Mouse (Mus musculus): ENCODE measurements around the gene Dscam. TPM values are rescaled to one million over a fixed set of nuclear protein-coding genes. Genes with fewer than 3 reads are reported as not detected.

The Dscam gene
- polyA plus RNA-seq, 1 experiment from 2014 or later = 13.2 TPM

DNA sequence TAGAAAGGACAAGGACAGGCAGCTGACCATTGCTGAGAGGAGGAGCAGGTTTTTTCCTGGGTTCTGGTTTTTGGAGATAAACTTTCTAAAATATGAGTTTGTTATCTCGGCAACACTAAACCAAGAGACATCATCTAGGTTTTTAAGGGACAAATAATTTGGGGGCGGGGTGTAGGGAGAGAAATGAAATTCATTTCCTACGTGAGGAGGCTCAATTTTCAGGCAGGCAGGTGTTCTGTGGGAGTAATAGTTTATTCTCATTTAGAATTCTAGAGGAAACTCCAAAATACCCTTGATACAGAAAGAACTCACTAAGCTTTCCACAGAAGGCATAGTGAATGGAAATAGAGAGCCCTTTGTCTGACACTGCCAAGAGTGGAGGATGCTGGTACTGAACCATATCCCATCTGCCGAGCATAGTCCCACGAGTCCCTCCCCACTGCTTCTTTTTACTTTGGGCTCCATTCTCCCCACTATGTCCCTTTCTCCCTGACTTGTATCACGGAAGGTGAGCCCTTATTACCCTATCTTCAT is 415.5 kb downstream of the Dscam start:
- peaks cover 43% of the 10 kb centered on the region for H3K4me1 ChIP-seq
- no peak for ATAC-seq (ENCODE audit: low FRiP score)

DNA sequence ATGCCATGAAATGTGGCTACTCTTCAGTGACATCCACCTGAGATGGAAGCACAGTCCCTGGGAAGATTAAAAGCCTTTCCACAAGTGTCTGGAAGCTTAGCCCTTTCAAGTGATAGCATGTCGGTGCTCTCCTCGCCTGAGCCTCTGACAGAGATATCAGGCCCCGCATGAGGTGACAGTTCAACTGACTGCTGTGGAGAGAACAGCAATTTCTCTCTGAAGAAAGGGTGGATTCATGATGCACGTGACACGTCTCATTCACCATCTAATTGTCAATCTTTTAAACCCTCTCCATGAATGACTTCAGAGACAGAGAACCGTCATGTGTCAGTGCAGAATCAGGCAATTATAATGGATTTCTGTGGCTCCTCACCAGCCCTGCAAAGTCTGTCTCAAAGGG is 416.2 kb downstream of the Dscam start:
- Histone ChIP-seq H3K27ac (replicated peaks) (peak overlapping the region; percentile 60), H3K4me1 (peaks cover 43% of the 10 kb centered on the region), H3K9me3 (replicated peaks) (no peaks in the 10 kb centered on the region), H3K9ac (replicated peaks) (no peak overlapping the region), H3K4me3 (replicated peaks) (no peak overlapping the region), H3K36me3 (no peaks in the 10 kb centered on the region), H3K4me2 (no peak overlapping the region), H3K27me3 (replicated peaks) (no peaks in the 10 kb centered on the region)
- ATAC-seq (ENCODE audit: low FRiP score) = no peak
- 57% methylated on average over 6 of the region's 6 CpGs for WGBS

More for the DNA sequence above, 415.5 kb downstream of the Dscam start:
- H3K9ac ChIP-seq (replicated peaks) = no peak overlapping the region
- no peaks in the 10 kb centered on the region for H3K27me3 ChIP-seq (replicated peaks)
- no peaks in the 10 kb centered on the region for H3K36me3 ChIP-seq
- H3K9me3 ChIP-seq (replicated peaks) = no peaks in the 10 kb centered on the region
- H3K27ac ChIP-seq (replicated peaks) = peak overlapping the region; percentile 82
- WGBS = 71% methylated on average over 6 of the region's 6 CpGs
- H3K4me3 ChIP-seq (replicated peaks) = no peak overlapping the region
- no peak overlapping the region for H3K4me2 ChIP-seq

DNA sequence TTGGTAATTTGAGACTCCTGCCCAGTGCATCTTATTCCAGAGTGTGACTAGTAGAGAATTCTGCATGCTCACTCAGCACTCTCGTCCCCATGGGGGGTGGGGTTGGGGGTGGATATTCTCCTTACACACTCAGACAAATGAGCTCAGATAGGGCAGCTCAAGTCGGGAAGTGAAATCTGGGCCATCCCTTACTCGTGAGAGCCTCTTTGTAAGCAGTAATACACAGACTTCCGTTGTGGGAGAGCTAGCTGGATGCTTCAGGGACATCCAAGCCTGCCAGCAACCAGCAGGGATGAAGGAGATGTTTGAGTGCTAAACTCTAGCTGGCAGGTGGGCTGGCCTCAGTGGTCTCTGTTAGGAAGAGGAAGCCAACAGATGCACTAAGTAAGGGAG is 416.8 kb downstream of the Dscam start:
- Histone ChIP-seq H3K27me3 (replicated peaks) (no peaks in the 10 kb centered on the region), H3K4me3 (replicated peaks) (no peak overlapping the region), H3K27ac (replicated peaks) (peak overlapping the region; percentile 54; the same call in 1 of the 2 replicates), H3K4me2 (no peak overlapping the region), H3K9ac (replicated peaks) (no peak overlapping the region), H3K9me3 (replicated peaks) (no peaks in the 10 kb centered on the region), H3K36me3 (no peaks in the 10 kb centered on the region), H3K4me1 (peaks cover 38% of the 10 kb centered on the region)
- 30% methylated on average over 4 of the region's 4 CpGs for whole genome bisulfite sequencing
- ATAC-seq (ENCODE audit: low FRiP score) = no peak

GRCm38 (mm10) chr16:96753164-96753780 is 417.3 kb downstream of the Dscam start:
- Histone ChIP-seq H3K4me2 (no peak overlapping the region), H3K27ac (replicated peaks) (peak overlapping the region; percentile 54), H3K4me1 (peaks cover 33% of the 10 kb centered on the region), H3K27me3 (replicated peaks) (no peaks in the 10 kb centered on the region), H3K9me3 (replicated peaks) (no peaks in the 10 kb centered on the region), H3K36me3 (no peaks in the 10 kb centered on the region), H3K9ac (replicated peaks) (no peak overlapping the region), H3K4me3 (replicated peaks) (no peak overlapping the region)
- WGBS = 80% methylated on average over 2 of the region's 2 CpGs
- ATAC-seq (ENCODE audit: low FRiP score) = no peak

GRCm38 (mm10) chr16:96742475-96743255 is 427.9 kb downstream of the Dscam start:
- Histone ChIP-seq H3K4me3 (replicated peaks) (no peak overlapping the region), H3K27me3 (replicated peaks) (no peaks in the 10 kb centered on the region), H3K9ac (replicated peaks) (no peak overlapping the region), H3K4me2 (no peak overlapping the region), H3K4me1 (peaks cover 4% of the 10 kb centered on the region; the same call in 1 of the 2 replicates), H3K9me3 (replicated peaks) (no peaks in the 10 kb centered on the region), H3K36me3 (no peaks in the 10 kb centered on the region), H3K27ac (replicated peaks) (no peak overlapping the region)
- ATAC-seq (ENCODE audit: low FRiP score) = no peak
- WGBS = 56% methylated on average over 5 of the region's 5 CpGs

GRCm38 (mm10) chr16:96741336-96741735 is 429.2 kb downstream of the Dscam start:
- WGBS = 92% methylated on average over 1 of the region's 1 CpGs
- no peak overlapping the region for H3K4me2 ChIP-seq
- H3K9ac ChIP-seq (replicated peaks) = no peak overlapping the region
- no peak overlapping the region for H3K27ac ChIP-seq (replicated peaks)
- no peaks in the 10 kb centered on the region for H3K27me3 ChIP-seq (replicated peaks)
- no peak for ATAC-seq (ENCODE audit: low FRiP score)
- H3K4me1 ChIP-seq = peaks cover 4% of the 10 kb centered on the region; the same call in 1 of the 2 replicates
- no peaks in the 10 kb centered on the region for H3K9me3 ChIP-seq (replicated peaks)
- no peak overlapping the region for H3K4me3 ChIP-seq (replicated peaks)
- no peaks in the 10 kb centered on the region for H3K36me3 ChIP-seq

DNA sequence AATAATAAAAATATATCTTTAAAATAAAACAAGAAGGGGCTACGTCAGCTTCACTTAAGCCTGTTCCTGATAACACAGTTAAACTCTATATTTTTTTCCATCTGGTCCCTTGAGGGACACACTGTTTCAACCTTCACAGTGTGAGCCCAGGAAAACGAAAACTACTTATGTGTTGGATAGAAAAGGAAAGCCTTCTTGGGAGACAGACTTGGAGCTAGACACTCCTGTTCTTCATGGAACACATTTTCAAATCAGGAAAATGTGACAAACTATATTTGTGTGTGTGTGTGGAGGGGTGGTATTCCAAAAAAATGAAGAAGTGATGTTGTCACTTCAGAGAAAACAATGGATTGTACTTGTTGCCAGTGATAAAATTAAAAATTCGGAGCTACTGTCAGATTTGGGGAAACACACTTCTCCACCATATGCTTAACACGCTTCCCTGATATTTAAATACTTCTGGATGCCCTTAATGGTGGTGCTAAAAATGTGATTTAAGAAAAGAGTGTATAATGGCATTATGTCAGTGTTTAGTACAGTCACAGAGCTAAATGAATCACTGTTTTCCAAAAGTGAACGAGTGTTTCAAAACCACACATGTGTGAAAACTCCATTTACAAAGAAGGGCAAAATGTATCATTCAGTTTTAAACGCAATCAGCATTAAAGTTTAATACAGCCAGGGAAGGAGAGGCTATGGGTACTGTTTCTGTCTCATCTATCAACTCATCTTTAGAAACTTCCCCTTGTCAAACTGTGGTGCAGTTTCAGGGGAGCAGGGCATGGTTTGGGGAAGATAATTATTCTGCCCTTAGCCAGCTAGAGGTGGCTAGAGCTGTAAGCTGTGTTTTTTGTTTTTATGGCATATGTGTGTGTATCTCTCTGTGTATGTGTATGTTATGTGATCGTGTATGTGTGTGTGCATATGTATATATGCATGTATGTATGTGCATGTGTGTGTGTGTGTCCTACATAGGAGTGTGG is 430.2 kb downstream of the Dscam start:
- Histone ChIP-seq H3K27me3 (replicated peaks) (no peaks in the 10 kb centered on the region), H3K4me3 (replicated peaks) (no peak overlapping the region), H3K9me3 (replicated peaks) (no peaks in the 10 kb centered on the region), H3K9ac (replicated peaks) (no peak overlapping the region), H3K36me3 (no peaks in the 10 kb centered on the region), H3K4me1 (peaks cover 4% of the 10 kb centered on the region; the same call in 1 of the 2 replicates), H3K4me2 (no peak overlapping the region), H3K27ac (replicated peaks) (no peak overlapping the region)
- WGBS = 76% methylated on average over 7 of the region's 7 CpGs
- no peak for ATAC-seq (ENCODE audit: low FRiP score)

GRCm38 (mm10) chr16:96736501-96736900 is 434.1 kb downstream of the Dscam start:
- no peak overlapping the region for H3K4me3 ChIP-seq (replicated peaks)
- H3K4me2 ChIP-seq = no peak overlapping the region
- H3K4me1 ChIP-seq = no peaks in the 10 kb centered on the region
- no peak overlapping the region for H3K27ac ChIP-seq (replicated peaks)
- H3K9ac ChIP-seq (replicated peaks) = no peak overlapping the region
- H3K36me3 ChIP-seq = no peaks in the 10 kb centered on the region
- no peak for ATAC-seq (ENCODE audit: low FRiP score)
- no peaks in the 10 kb centered on the region for H3K27me3 ChIP-seq (replicated peaks)
- WGBS = 93% methylated on average over 1 of the region's 1 CpGs
- no peaks in the 10 kb centered on the region for H3K9me3 ChIP-seq (replicated peaks)

DNA sequence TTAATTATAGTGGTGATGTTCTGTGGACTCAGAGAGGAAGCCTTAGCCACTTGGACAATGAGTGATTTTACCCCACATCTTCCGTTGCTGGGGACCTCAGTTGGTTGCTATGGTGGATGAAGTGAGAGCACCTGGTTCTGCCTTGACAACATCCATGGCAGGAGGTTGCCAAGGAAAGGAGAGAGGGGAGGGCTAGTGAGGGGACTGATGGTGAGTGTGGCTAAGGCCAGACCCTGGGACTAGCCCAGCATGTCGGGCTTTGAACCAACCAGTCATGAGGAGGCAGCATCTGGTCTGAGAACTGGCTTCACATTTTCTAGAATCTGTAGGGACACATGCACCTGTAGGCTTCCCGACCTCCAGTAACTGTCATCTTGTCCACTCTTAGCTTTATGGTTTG is 439.7 kb downstream of the Dscam start:
- no peaks in the 10 kb centered on the region for H3K36me3 ChIP-seq
- no peaks in the 10 kb centered on the region for H3K27me3 ChIP-seq (replicated peaks)
- ATAC-seq (ENCODE audit: low FRiP score) = no peak
- no peak overlapping the region for H3K4me3 ChIP-seq (replicated peaks)
- H3K27ac ChIP-seq (replicated peaks) = peak overlapping the region; percentile 13; the same call in 1 of the 2 replicates
- 86% methylated on average over 3 of the region's 3 CpGs for WGBS
- H3K4me2 ChIP-seq = no peak overlapping the region
- H3K9ac ChIP-seq (replicated peaks) = no peak overlapping the region
- H3K9me3 ChIP-seq (replicated peaks) = no peaks in the 10 kb centered on the region
- peaks cover 21% of the 10 kb centered on the region for H3K4me1 ChIP-seq

DNA sequence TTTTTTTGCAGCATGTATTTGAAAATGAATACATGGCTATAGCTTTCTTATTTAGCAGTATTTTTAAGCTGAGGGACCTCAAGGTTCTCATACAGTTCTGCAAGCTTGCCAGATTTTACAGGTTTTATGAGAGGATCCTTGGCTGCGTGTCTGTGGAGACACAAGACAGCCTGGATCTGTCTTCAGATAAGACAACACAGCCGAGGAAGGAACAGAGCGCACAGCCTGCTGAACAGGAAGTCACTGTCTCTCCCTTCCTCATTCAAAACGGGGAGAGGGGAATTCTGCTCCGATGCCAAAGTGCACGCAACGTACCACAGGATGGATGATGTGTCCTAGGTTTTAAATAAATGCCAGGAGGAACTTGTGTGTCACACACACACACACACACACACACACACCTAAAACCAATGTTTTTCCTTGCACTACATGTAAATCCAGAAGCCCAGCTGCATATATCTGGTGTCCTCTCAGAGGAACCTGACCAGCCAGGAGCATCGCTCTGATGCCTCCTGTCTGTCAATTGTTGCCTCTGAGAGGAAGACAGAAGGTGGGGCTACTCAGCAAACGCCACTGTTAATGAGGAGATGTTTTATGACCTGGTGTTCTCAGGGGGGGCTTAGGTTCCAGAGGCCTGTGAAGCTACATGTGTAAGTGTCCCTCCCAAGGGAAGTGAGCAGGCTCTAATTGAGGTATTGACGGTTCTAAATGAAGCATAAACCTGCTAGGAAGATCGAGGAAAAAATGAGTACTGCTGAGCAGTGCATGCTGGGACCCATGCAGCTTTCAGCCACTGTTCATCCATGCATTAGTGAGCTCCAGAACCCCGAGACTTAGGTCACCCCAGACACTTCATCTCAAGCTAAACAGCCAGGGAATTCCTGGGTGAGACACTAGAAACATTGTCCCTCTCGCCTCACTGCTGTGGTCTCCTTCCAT is 442.4 kb downstream of the Dscam start:
- Histone ChIP-seq H3K4me1 (peaks cover 42% of the 10 kb centered on the region), H3K27ac (replicated peaks) (peak overlapping the region; percentile 39), H3K4me2 (no peak overlapping the region), H3K9ac (replicated peaks) (no peak overlapping the region), H3K9me3 (replicated peaks) (no peaks in the 10 kb centered on the region), H3K4me3 (replicated peaks) (no peak overlapping the region), H3K36me3 (no peaks in the 10 kb centered on the region), H3K27me3 (replicated peaks) (no peaks in the 10 kb centered on the region)
- 43% methylated on average over 13 of the region's 13 CpGs for WGBS
- ATAC-seq (ENCODE audit: low FRiP score) = 0 out of 2 replicates have a peak, but pooled peaks have one; percentile 26
